Mouse (Mus musculus): ENCODE measurements at regions not wholly inside any gene's neighbourhood (a gene's known extent, or its start where the extent isn't known, plus 50 kb on each side); places are given as distances from the start of the nearest gene placed in this dataset.

DNA sequence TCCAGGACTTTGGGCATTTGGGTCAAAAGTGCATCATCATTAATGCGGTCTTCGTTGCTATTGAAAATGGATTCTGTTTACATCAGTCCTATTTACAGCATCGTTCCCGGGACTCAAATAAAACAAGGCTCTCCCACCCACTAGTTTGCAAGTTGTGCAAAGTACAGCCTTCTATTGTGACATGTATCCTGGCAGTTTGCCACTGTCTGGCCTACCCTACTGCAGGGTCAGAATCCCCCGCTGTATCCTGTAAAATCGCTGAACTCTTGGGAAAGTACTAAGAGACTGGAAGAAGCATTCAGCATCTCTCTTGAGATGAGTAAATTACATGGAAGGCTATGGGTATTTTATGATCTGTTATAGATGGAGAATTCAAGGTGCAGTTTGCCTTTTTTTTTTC lies 122.1 kb upstream of the Adamts9 start:
- TF ChIP-seq POU5F1 (IDR thresholded peaks at IDR 0.05; ENCODE audit: borderline replicate concordance, low read length) (no peak), CTCF (conservative IDR thresholded peaks at IDR 0.05; ENCODE audit: low read length) (no peak), NANOG (IDR thresholded peaks at IDR 0.05; ENCODE audit: borderline replicate concordance, low read length) (no peak)
